Mouse (Mus musculus): ENCODE results near the gene Unc93a. TPM values are rescaled to one million over a fixed set of nuclear protein-coding genes. Genes with fewer than 3 reads are reported as not detected.
"Not testable (repeated sequence)": the region's sequence is repeated elsewhere in the genome, so short reads cannot be mapped to it uniquely, and the experiment has no call there.

Gene Unc93a
- polyA plus RNA-seq, 1 experiment, result 1.4 TPM

DNA sequence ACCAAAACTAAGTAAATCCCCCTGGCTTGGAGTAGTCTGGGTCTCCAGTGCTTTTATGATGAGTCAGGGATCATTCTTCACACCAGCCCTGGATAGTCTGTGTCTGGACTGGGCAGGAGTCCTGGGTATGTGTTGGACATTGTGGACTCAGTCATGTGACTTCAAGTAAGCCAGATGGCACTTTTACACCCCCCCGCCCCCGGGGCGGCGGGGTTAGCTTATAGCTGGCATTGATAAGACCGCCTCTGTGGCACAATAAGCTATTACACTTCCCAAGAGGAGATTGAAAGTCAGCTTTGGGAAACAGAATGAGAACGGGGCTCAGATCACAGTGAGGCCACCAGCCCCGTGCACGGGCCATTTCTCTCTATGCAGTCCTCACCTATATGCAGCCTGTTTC lies 742 bp upstream of the Unc93a start:
- DNase-seq; H3K27me3 ChIP-seq (ENCODE audit: control insufficient read depth, insufficient read depth, low read length); H3K36me3 ChIP-seq (ENCODE audit: control insufficient read depth, insufficient read depth, low read length); H3K27ac ChIP-seq (ENCODE audit: control insufficient read depth, insufficient read depth, low read length); H3K4me3 ChIP-seq (ENCODE audit: control insufficient read depth, insufficient read depth, low read length); H3K4me1 ChIP-seq (replicated peaks; ENCODE audit: control insufficient read depth, insufficient read depth, low read length): not testable (repeated sequence)
- 92% methylated on average over 8 of the region's 8 CpGs for WGBS

- not testable (repeated sequence) for H3K36me3 ChIP-seq (ENCODE audit: control insufficient read depth, insufficient read depth, low read length); H3K4me3 ChIP-seq (ENCODE audit: control insufficient read depth, insufficient read depth, low read length); H3K4me1 ChIP-seq (replicated peaks; ENCODE audit: control insufficient read depth, insufficient read depth, low read length); H3K27ac ChIP-seq (ENCODE audit: control insufficient read depth, insufficient read depth, low read length); DNase-seq; H3K27me3 ChIP-seq (ENCODE audit: control insufficient read depth, insufficient read depth, low read length)
- 87% methylated on average over 9 of the region's 11 CpGs for WGBS
Measured at GRCm38 (mm10) chr17:13129737-13130465, 1.7 kb downstream of the Unc93a start.

GRCm38 (mm10) chr17:13129324-13129723 lies 2.3 kb downstream of the Unc93a start:
- not testable (repeated sequence) for DNase-seq; H3K27ac ChIP-seq (ENCODE audit: control insufficient read depth, insufficient read depth, low read length); H3K36me3 ChIP-seq (ENCODE audit: control insufficient read depth, insufficient read depth, low read length); H3K4me1 ChIP-seq (replicated peaks; ENCODE audit: control insufficient read depth, insufficient read depth, low read length); H3K4me3 ChIP-seq (ENCODE audit: control insufficient read depth, insufficient read depth, low read length); H3K27me3 ChIP-seq (ENCODE audit: control insufficient read depth, insufficient read depth, low read length)
- WGBS, result no CpG with 5 or more reads among the region's 3 CpGs

- H3K27me3 ChIP-seq (ENCODE audit: control insufficient read depth, insufficient read depth, low read length); H3K4me1 ChIP-seq (replicated peaks; ENCODE audit: control insufficient read depth, insufficient read depth, low read length); DNase-seq; H3K27ac ChIP-seq (ENCODE audit: control insufficient read depth, insufficient read depth, low read length); H3K36me3 ChIP-seq (ENCODE audit: control insufficient read depth, insufficient read depth, low read length); H3K4me3 ChIP-seq (ENCODE audit: control insufficient read depth, insufficient read depth, low read length): not testable (repeated sequence)
- 18% methylated on average over 2 of the region's 3 CpGs for WGBS
Measured at GRCm38 (mm10) chr17:13124241-13124640, 7.4 kb downstream of the Unc93a start.

DNA sequence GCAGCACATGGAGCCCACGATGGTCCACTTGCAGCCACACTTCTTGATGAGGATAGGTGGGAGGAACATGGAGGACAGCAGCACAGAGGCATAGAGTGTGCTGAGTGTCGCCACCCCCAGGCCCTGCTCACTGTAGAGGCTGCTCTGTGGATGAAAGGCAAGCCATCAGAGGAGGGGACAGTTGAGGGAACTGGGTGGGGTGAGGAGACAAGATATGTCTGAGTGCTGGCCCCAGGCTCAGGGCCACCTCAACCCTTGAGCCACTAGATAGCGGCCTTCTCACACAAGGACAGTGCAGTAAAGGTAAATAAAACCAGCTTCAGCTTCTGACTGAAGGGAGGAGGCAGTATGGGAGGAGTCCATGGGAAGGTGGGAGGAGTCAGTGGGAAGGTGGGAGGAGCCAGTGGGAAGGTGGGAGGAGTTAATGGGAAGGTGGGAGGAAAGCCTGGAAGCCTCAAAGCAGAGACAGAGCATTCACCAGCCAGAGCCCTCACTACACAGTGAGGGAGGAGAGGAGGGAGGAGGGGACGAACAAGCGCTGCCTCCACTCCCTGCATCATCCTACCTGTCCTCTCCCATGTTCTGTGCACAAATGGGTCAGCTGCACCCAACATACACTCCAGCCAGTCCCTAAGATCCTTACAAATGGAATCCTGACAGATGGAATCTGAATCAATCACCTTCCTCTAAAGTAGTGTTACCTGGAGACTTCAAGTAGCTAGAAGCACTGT lies 8.1 kb downstream of the Unc93a start:
- WGBS, result 100% methylated on average over 2 of the region's 5 CpGs
- not testable (repeated sequence) for H3K4me3 ChIP-seq (ENCODE audit: control insufficient read depth, insufficient read depth, low read length)

DNA sequence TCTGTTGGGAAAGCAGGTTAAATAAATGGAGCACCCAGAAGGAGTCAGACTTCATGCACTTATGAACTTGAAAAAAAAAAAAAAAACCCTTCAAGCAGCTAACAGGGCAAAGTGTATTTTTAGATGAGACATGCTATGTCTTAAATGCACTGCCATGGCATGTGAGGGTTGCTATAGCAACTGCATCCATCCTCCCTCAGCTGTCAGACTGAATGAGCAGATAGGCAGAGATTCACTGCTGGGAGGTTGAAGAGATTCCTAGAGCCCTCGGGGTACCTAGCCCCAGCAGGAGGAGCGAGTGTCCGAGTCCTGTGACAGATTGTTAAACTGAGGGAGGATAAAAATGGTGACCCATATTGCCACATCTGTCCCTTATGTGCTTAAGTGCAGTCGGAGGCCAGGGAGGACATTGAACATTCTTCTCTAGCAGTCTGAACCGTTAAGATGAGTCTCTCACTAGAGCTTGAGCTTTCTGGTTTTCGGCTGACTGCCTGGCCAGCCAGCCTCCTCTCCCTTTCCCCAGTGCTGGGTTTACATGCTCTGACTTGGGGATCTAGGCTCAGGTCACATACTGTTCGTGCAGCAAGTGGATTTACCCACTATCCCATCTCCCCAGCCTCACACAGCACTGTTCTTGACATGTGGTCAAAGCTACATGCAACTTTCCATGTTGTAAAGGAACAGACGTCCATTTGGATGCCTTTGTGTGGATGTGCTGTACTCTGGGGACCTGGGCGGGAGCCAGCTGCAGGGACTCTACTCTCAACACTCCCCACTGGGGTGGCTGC lies 18.9 kb downstream of the Unc93a start:
- not testable (repeated sequence) for DNase-seq; H3K36me3 ChIP-seq (ENCODE audit: control insufficient read depth, insufficient read depth, low read length); H3K27me3 ChIP-seq (ENCODE audit: control insufficient read depth, insufficient read depth, low read length); H3K4me1 ChIP-seq (replicated peaks; ENCODE audit: control insufficient read depth, insufficient read depth, low read length); H3K27ac ChIP-seq (ENCODE audit: control insufficient read depth, insufficient read depth, low read length); H3K4me3 ChIP-seq (ENCODE audit: control insufficient read depth, insufficient read depth, low read length)
- 79% methylated on average over 3 of the region's 9 CpGs for WGBS

More for the DNA sequence above, 8.1 kb downstream of the Unc93a start:
- H3K4me1 ChIP-seq (replicated peaks; ENCODE audit: control insufficient read depth, insufficient read depth, low read length); DNase-seq; H3K36me3 ChIP-seq (ENCODE audit: control insufficient read depth, insufficient read depth, low read length); H3K27ac ChIP-seq (ENCODE audit: control insufficient read depth, insufficient read depth, low read length); H3K27me3 ChIP-seq (ENCODE audit: control insufficient read depth, insufficient read depth, low read length): not testable (repeated sequence)

DNA sequence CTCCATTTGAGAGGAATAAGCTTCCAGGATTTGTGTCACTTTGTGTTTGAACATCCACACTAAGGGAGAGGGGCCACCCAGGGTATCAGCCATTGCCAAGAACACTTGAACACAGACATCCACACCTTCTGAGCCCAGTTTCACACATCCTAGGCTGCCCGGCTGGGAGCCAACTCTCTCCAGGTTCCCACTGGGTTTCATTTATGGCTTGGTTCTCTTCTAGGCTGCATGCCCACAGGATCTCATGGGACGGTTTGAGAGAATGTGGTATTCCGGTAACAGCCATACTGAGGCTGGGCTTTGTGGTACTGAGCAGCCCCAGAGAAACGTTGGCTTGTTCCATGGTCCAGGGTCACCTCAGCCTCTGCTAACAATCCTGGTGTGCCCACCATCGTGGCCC lies 25.0 kb downstream of the Unc93a start:
- 97% methylated on average over 5 of the region's 5 CpGs for WGBS
- DNase-seq; H3K4me3 ChIP-seq (ENCODE audit: control insufficient read depth, insufficient read depth, low read length); H3K27me3 ChIP-seq (ENCODE audit: control insufficient read depth, insufficient read depth, low read length); H3K4me1 ChIP-seq (replicated peaks; ENCODE audit: control insufficient read depth, insufficient read depth, low read length); H3K36me3 ChIP-seq (ENCODE audit: control insufficient read depth, insufficient read depth, low read length); H3K27ac ChIP-seq (ENCODE audit: control insufficient read depth, insufficient read depth, low read length): not testable (repeated sequence)

DNA sequence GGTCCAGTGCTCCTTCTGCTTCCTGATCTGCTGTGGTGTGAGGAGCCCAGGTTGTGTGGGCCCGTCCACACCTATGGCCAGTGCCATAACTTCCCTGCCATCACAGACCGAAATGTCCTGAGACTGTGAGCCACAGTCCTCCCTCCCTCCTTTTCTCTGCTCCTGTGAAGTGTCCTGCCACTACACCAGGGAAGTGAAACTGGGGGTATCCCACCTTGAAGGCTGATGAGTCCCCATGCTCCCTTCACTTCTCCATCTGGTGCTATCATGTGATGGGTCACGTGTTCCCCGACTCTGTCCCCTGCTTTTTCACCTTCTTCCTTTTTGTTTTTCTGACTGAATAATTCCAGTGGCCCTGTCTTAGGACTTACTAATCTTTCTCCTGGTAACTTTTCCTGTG lies 38.6 kb downstream of the Unc93a start:
- H3K4me3 ChIP-seq (ENCODE audit: control insufficient read depth, insufficient read depth, low read length); H3K27ac ChIP-seq (ENCODE audit: control insufficient read depth, insufficient read depth, low read length); H3K27me3 ChIP-seq (ENCODE audit: control insufficient read depth, insufficient read depth, low read length); DNase-seq; H3K36me3 ChIP-seq (ENCODE audit: control insufficient read depth, insufficient read depth, low read length); H3K4me1 ChIP-seq (replicated peaks; ENCODE audit: control insufficient read depth, insufficient read depth, low read length): not testable (repeated sequence)
- WGBS, result 90% methylated on average over 3 of the region's 4 CpGs

DNA sequence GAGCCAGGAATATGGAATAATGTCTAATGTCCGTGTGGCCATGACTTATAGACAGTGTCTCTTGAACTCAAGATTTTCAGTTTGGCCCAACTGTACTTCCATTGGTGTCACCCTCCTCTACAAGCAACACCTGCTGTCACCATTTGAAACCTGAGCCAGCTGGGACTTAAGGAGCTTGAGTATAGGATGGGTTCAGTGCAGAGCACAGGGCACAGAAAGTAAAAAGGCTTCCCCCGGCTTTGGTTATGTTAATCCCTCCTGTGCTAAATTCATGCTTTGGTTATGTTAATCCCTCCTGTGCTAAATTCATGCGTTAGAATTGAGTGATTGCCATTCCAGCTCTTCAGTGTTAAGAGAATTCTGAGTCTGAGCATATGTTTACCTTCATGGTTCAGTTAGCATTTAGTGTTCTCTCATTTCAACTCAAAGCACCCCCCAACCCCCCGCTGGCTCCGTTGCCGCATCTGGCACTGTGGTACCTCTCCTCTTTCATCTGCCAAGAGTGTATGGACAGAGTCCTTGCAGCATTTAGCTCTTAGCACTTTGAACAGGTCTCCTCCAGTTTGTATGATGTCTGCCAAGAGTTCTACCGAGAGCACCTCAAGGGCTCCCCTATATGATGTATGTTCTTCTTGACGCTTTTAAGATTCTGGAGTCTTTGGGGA lies 39.4 kb downstream of the Unc93a start:
- not testable (repeated sequence) for H3K27me3 ChIP-seq (ENCODE audit: control insufficient read depth, insufficient read depth, low read length); H3K4me3 ChIP-seq (ENCODE audit: control insufficient read depth, insufficient read depth, low read length); H3K27ac ChIP-seq (ENCODE audit: control insufficient read depth, insufficient read depth, low read length); H3K4me1 ChIP-seq (replicated peaks; ENCODE audit: control insufficient read depth, insufficient read depth, low read length); H3K36me3 ChIP-seq (ENCODE audit: control insufficient read depth, insufficient read depth, low read length); DNase-seq
- WGBS, result 78% methylated on average over 8 of the region's 8 CpGs

DNA sequence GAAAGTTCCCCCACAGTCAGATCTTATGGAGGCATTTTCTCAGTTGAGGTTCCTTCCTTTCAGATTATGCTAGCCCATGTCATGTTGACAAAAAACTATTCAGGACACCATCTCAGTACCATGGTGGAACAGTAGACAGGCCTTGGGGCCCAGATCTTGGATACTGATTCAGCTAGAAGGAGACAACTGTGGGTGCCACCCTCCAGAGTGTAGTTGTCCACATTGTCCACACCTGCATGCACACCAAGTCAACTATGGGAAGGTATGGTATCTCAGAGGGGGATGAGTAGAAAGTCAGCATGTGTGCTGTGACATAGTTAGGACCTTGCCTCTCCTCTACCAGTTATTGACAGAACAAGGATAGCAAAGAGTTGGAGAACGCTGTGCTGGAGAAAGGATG lies 40.1 kb downstream of the Unc93a start:
- not testable (repeated sequence) for H3K4me1 ChIP-seq (replicated peaks; ENCODE audit: control insufficient read depth, insufficient read depth, low read length); H3K27me3 ChIP-seq (ENCODE audit: control insufficient read depth, insufficient read depth, low read length); DNase-seq; H3K27ac ChIP-seq (ENCODE audit: control insufficient read depth, insufficient read depth, low read length); H3K4me3 ChIP-seq (ENCODE audit: control insufficient read depth, insufficient read depth, low read length); H3K36me3 ChIP-seq (ENCODE audit: control insufficient read depth, insufficient read depth, low read length)
- 83% methylated on average over 1 of the region's 1 CpGs for WGBS

Measured in thymus, adult 2 months (tissue).